Mouse (Mus musculus) intestine, postnatal 0 days (tissue): Measurements from ENCODE around the gene Wdr4. TPM values are rescaled to one million over a fixed set of nuclear protein-coding genes. Genes with fewer than 3 reads are reported as not detected.

Source experiments
- ATAC-seq: fragments of 200-750 bp; cut with Nextera tagmentation; 2 replicates; pipeline ENCODE4 v1.8.0; 2017; ENCODE audit warnings: mild to moderate bottlenecking, moderate TSS enrichment, moderate library complexity
- H3K27ac ChIP-seq: fragments of 300-500 bp; sonication (generic); 2 replicates; pipeline ENCODE4 v1.5.1; 2014; ENCODE audit warnings: mild to moderate bottlenecking, low read depth, low read length, moderate library complexity
- H3K27me3 ChIP-seq: fragments of 300-500 bp; sonication (generic); replicated peaks from 2 replicates; pipeline ENCODE4 v1.6.1; 2014; ENCODE audit warnings: low read length, mixed read lengths; ENCODE audit not compliant: control insufficient read depth, insufficient read depth
- H3K36me3 ChIP-seq: fragments of 300-500 bp; sonication (generic); 2 replicates; pipeline ENCODE4 v1.6.1; 2014; ENCODE audit warnings: mild to moderate bottlenecking, moderate library complexity; ENCODE audit not compliant: control insufficient read depth, insufficient read depth
- H3K4me1 ChIP-seq: fragments of 300-500 bp; sonication (generic); replicated peaks from 2 replicates; pipeline ENCODE4 v1.6.1; 2014; ENCODE audit warnings: antibody characterized with exemption, low read length, mixed read lengths; ENCODE audit not compliant: control insufficient read depth, insufficient read depth
- H3K4me2 ChIP-seq: fragments of 300-500 bp; sonication (generic); replicated peaks from 2 replicates; pipeline ENCODE4 v1.6.1; 2014; ENCODE audit warnings: low read depth, mild to moderate bottlenecking, moderate library complexity
- H3K4me3 ChIP-seq: fragments of 300-500 bp; sonication (generic); 2 replicates; pipeline ENCODE4 v1.5.1; 2014; ENCODE audit warnings: low read depth, low read length
- H3K9ac ChIP-seq: fragments of 300-500 bp; sonication (generic); 2 replicates; pipeline ENCODE4 v1.6.1; 2014; ENCODE audit warnings: mild to moderate bottlenecking, low read depth, low read length
- H3K9me3 ChIP-seq: fragments of 300-500 bp; sonication (generic); 2 replicates; pipeline ENCODE4 v1.6.1; 2016; ENCODE audit warnings: mixed run types; ENCODE audit not compliant: control insufficient read depth
- CTCF ChIP-seq: sonication (generic); IDR thresholded peaks from 2 replicates; pipeline ENCODE4 v1.5.1; 2016; ENCODE audit warnings: low read depth, mild to moderate bottlenecking, control low read depth, antibody characterized with exemption, moderate library complexity
- WGBS: fragments of 180-500 bp; shearing (Covaris S2); extraction: QIAGEN DNeasy Blood & Tissue Kit; methylation state at CpG from one replicate; pipeline ENCODE4 v1.1.7; 2014; 5-methylcytosine and 5-hydroxymethylcytosine counted together
- polyA plus RNA-seq: library from polyadenylated mRNA; unstranded; fragments of >200 nt; fragmentation: Nextera tagmentation; extraction: Ambion mirVana; gene quantifications from 2 replicates; pipeline ENCODE4 v1.2.1, GENCODE M21; 2015

Gene Wdr4
- polyA plus RNA-seq, 1 experiment from 2014 or later: 12.5 TPM

- H3K4me2 ChIP-seq: peak overlapping the region; percentile 96
- H3K9me3 ChIP-seq: no peaks in the 10 kb centered on the region
- WGBS: 17% methylated on average over 6 of the region's 6 CpGs
- peaks cover 22% of the 10 kb centered on the region for H3K36me3 ChIP-seq
- peak overlapping the region; percentile 92 for H3K4me3 ChIP-seq
- H3K4me1 ChIP-seq: no peaks in the 10 kb centered on the region
- no peaks in the 10 kb centered on the region for H3K27me3 ChIP-seq
- H3K27ac ChIP-seq: no peak overlapping the region; the same call in 1 of the 2 replicates
- no peak for TF ChIP-seq CTCF
- ATAC-seq: 0 out of 2 replicates have a peak, but pooled peaks have one; percentile 15
- peak overlapping the region; percentile 70 for H3K9ac ChIP-seq
These were observed 7.2 kb downstream of the Wdr4 start for GRCm38 (mm10) chr17:31512593-31512992.

GRCm38 (mm10) chr17:31511792-31512495 lies 7.8 kb downstream of the Wdr4 start:
- Histone ChIP-seq H3K9ac (peak overlapping the region; percentile 70), H3K4me1 (no peaks in the 10 kb centered on the region), H3K9me3 (no peaks in the 10 kb centered on the region), H3K27me3 (no peaks in the 10 kb centered on the region), H3K27ac (peak overlapping the region; percentile 82), H3K4me3 (peak overlapping the region; percentile 92), H3K4me2 (peak overlapping the region; percentile 96), H3K36me3 (peaks cover 29% of the 10 kb centered on the region)
- WGBS: 0% methylated on average over 56 of the region's 56 CpGs
- peak; percentile 91 for ATAC-seq
- TF ChIP-seq CTCF: no peak

- Histone ChIP-seq H3K4me3 (no peak overlapping the region), H3K9ac (0 out of 2 replicates have a peak overlapping the region, but pooled peaks have one; percentile 70), H3K4me1 (no peaks in the 10 kb centered on the region), H3K9me3 (no peaks in the 10 kb centered on the region), H3K27ac (no peak overlapping the region), H3K27me3 (no peaks in the 10 kb centered on the region), H3K36me3 (peaks cover 37% of the 10 kb centered on the region), H3K4me2 (peak overlapping the region; percentile 96)
- WGBS: 95% methylated on average over 6 of the region's 6 CpGs
- TF ChIP-seq CTCF: peak; percentile 50
- ATAC-seq: no peak
These were observed 8.8 kb downstream of the Wdr4 start for GRCm38 (mm10) chr17:31510944-31511343.

- 68% methylated on average over 7 of the region's 7 CpGs for WGBS
- Histone ChIP-seq H3K27ac (no peak overlapping the region), H3K9me3 (no peaks in the 10 kb centered on the region), H3K4me1 (no peaks in the 10 kb centered on the region), H3K36me3 (peaks cover 78% of the 10 kb centered on the region), H3K4me2 (no peak overlapping the region), H3K4me3 (no peak overlapping the region), H3K27me3 (no peaks in the 10 kb centered on the region), H3K9ac (no peak overlapping the region)
- no peak for TF ChIP-seq CTCF
- ATAC-seq: no peak
These were observed 13.5 kb downstream of the Wdr4 start for GRCm38 (mm10) chr17:31506282-31506681.

- no peaks in the 10 kb centered on the region for H3K9me3 ChIP-seq
- H3K27ac ChIP-seq: no peak overlapping the region
- H3K4me2 ChIP-seq: no peak overlapping the region
- H3K27me3 ChIP-seq: no peaks in the 10 kb centered on the region
- WGBS: 80% methylated on average over 5 of the region's 5 CpGs
- no peak overlapping the region for H3K4me3 ChIP-seq
- no peak for ATAC-seq
- H3K4me1 ChIP-seq: no peaks in the 10 kb centered on the region
- no peak for TF ChIP-seq CTCF
- no peak overlapping the region for H3K9ac ChIP-seq
- H3K36me3 ChIP-seq: peaks cover 78% of the 10 kb centered on the region
These were observed 14.8 kb downstream of the Wdr4 start for GRCm38 (mm10) chr17:31505013-31505412.

GRCm38 (mm10) chr17:31503936-31504335 lies 15.8 kb downstream of the Wdr4 start:
- 91% methylated on average over 2 of the region's 2 CpGs for WGBS
- Histone ChIP-seq H3K9ac (no peak overlapping the region), H3K4me1 (no peaks in the 10 kb centered on the region), H3K27ac (no peak overlapping the region), H3K4me2 (no peak overlapping the region), H3K36me3 (peaks cover 79% of the 10 kb centered on the region), H3K27me3 (no peaks in the 10 kb centered on the region), H3K4me3 (no peak overlapping the region), H3K9me3 (no peaks in the 10 kb centered on the region)
- ATAC-seq: no peak
- no peak for TF ChIP-seq CTCF
